Mouse (Mus musculus) heart, postnatal 0 days (tissue): ENCODE results near the gene Klf12. TPM values are rescaled to one million over a fixed set of nuclear protein-coding genes. Genes with fewer than 3 reads are reported as not detected.

ENCODE experiments used
- ATAC-seq: fragments of 200-750 bp; cut with Nextera tagmentation; 2 replicates; pipeline ENCODE4 v1.8.0; 2017; ENCODE audit warnings: low read depth, moderate number of reproducible peaks, moderate library complexity; ENCODE audit not compliant: insufficient read depth
- DNase-seq: peaks from one replicate; pipeline ENCODE4 v3.0.0-alpha.2; 2016; ENCODE audit warnings: low spot score
- H3K27ac ChIP-seq: fragments of 300-500 bp; sonication (generic); 2 replicates; pipeline ENCODE4 v1.5.1; 2014; ENCODE audit warnings: low read depth, mild to moderate bottlenecking
- H3K27me3 ChIP-seq: fragments of 300-500 bp; sonication (generic); 2 replicates; pipeline ENCODE4 v1.6.1; 2014; ENCODE audit warnings: low read length, mixed read lengths; ENCODE audit not compliant: control insufficient read depth, insufficient read depth
- H3K36me3 ChIP-seq: fragments of 300-500 bp; sonication (generic); replicated peaks from 2 replicates; pipeline ENCODE4 v1.6.1; 2014; ENCODE audit warnings: low read length, mixed read lengths; ENCODE audit not compliant: control insufficient read depth, insufficient read depth
- H3K4me1 ChIP-seq: fragments of 300-500 bp; sonication (generic); 2 replicates; pipeline ENCODE4 v1.6.1; 2014; ENCODE audit warnings: antibody characterized with exemption; ENCODE audit not compliant: control insufficient read depth, insufficient read depth
- H3K4me2 ChIP-seq: fragments of 300-500 bp; sonication (generic); 2 replicates; pipeline ENCODE4 v1.6.1; 2014; ENCODE audit warnings: low read depth, mild to moderate bottlenecking, low read length, moderate library complexity
- H3K4me3 ChIP-seq: fragments of 300-500 bp; sonication (generic); 2 replicates; pipeline ENCODE4 v1.5.1; 2014; ENCODE audit warnings: low read depth, low read length
- H3K9ac ChIP-seq: fragments of 300-500 bp; sonication (generic); replicated peaks from 2 replicates; pipeline ENCODE4 v1.6.1; 2014; ENCODE audit warnings: low read depth, low read length, mixed read lengths
- H3K9me3 ChIP-seq: fragments of 300-500 bp; sonication (generic); replicated peaks from 2 replicates; pipeline ENCODE4 v1.6.1; 2016; ENCODE audit warnings: low read length; ENCODE audit not compliant: control insufficient read depth
- CTCF ChIP-seq: IDR thresholded peaks from 2 replicates; pipeline ENCODE4 v1.5.1; 2016; ENCODE audit warnings: antibody characterized with exemption, control low read depth, low read depth
- EP300 ChIP-seq: IDR thresholded peaks from 2 replicates; pipeline ENCODE4 v1.6.1; 2016; ENCODE audit warnings: antibody characterized with exemption, low read depth
- WGBS: fragments of 180-500 bp; shearing (Covaris S2); extraction: QIAGEN DNeasy Blood & Tissue Kit; methylation state at CpG from one replicate; pipeline ENCODE4 v1.1.7; 2014; 5-methylcytosine and 5-hydroxymethylcytosine counted together
- polyA plus RNA-seq: library from polyadenylated mRNA; unstranded; fragments of >200 nt; fragmentation: Nextera tagmentation; extraction: Ambion mirVana; gene quantifications from 2 replicates; pipeline ENCODE4 v1.2.1, GENCODE M21; 2015
- total RNA-seq: library from RNA; depleted of rRNA; stranded (reverse); fragments of >200 nt; gene quantifications from 2 replicates; pipeline ENCODE4 v1.2.3, GENCODE M21; 2014; ENCODE audit warnings: low replicate concordance

Gene Klf12
- total and polyA plus RNA-seq, 2 experiments from 2014 or later, result 4.1 to 26.3 TPM

- Histone ChIP-seq H3K27ac (peak overlapping the region; percentile 73), H3K9ac (peak overlapping the region; percentile 51), H3K4me1 (peaks cover 7% of the 10 kb centered on the region; the same call in 1 of the 2 replicates), H3K4me3 (peak overlapping the region; percentile 66), H3K27me3 (no peaks in the 10 kb centered on the region), H3K4me2 (peak overlapping the region; percentile 94), H3K9me3 (no peaks in the 10 kb centered on the region), H3K36me3 (no peaks in the 10 kb centered on the region)
- DNase-seq (peak; percentile 43), ATAC-seq (peak; percentile 51)
- TF ChIP-seq EP300 (no peak), CTCF (no peak)
- WGBS, result under 1% methylated on average over 59 of the region's 60 CpGs
Measured at GRCm38 (mm10) chr14:100285656-100286585, 1.4 kb upstream of the Klf12 start.

- Histone ChIP-seq H3K27me3 (no peaks in the 10 kb centered on the region), H3K9ac (peak overlapping the region; percentile 54), H3K27ac (peak overlapping the region; percentile 73), H3K36me3 (no peaks in the 10 kb centered on the region), H3K9me3 (no peaks in the 10 kb centered on the region), H3K4me1 (peaks cover 7% of the 10 kb centered on the region; the same call in 1 of the 2 replicates), H3K4me3 (peak overlapping the region; percentile 66), H3K4me2 (peak overlapping the region; percentile 94)
- WGBS, result 0% methylated on average over 40 of the region's 48 CpGs
- ATAC-seq (peak; percentile 87), DNase-seq (peak; percentile 84)
- TF ChIP-seq EP300 (no peak), CTCF (no peak)
Measured at GRCm38 (mm10) chr14:100284861-100285655, 579 bp upstream of the Klf12 start.

- H3K9ac ChIP-seq, result peak overlapping the region; percentile 54
- H3K27ac ChIP-seq, result peak overlapping the region; percentile 73
- peak overlapping the region; percentile 66 for H3K4me3 ChIP-seq
- H3K4me2 ChIP-seq, result peak overlapping the region; percentile 94
- peak; percentile 41 for DNase-seq
- no peaks in the 10 kb centered on the region for H3K27me3 ChIP-seq
- WGBS, result under 1% methylated on average over 27 of the region's 27 CpGs
- TF ChIP-seq EP300 (no peak), CTCF (no peak)
- ATAC-seq, result no peak
- no peaks in the 10 kb centered on the region for H3K9me3 ChIP-seq
- no peaks in the 10 kb centered on the region for H3K36me3 ChIP-seq
- peaks cover 7% of the 10 kb centered on the region; the same call in 1 of the 2 replicates for H3K4me1 ChIP-seq
Measured at GRCm38 (mm10) chr14:100283411-100284118, 914 bp downstream of the Klf12 start.

DNA sequence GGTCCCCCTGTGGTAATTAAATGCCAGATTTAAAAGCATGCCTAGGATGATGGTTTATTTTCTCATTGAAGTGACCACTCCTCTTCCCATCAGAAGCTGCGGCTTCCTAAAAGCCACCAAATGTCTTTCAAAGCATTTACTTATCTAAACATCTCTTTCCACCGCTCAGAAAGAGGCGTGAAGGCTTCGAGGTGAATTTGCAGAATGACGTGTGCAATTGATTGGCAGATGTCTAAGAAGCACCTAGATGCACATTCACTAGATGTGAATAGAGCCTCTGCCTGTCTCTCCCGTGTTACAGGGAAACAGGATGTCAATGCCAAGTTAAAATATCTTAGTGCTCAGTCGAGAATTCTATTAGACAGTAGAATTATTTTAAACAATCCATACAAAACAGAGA lies 1.8 kb downstream of the Klf12 start:
- TF ChIP-seq CTCF (no peak), EP300 (no peak)
- Histone ChIP-seq H3K4me1 (peaks cover 7% of the 10 kb centered on the region; the same call in 1 of the 2 replicates), H3K4me2 (peak overlapping the region; percentile 94; the same call in 1 of the 2 replicates), H3K4me3 (peak overlapping the region; percentile 66), H3K27me3 (no peaks in the 10 kb centered on the region), H3K9me3 (no peaks in the 10 kb centered on the region), H3K36me3 (no peaks in the 10 kb centered on the region), H3K27ac (no peak overlapping the region; the same call in 1 of the 2 replicates), H3K9ac (no peak overlapping the region)
- no peak for ATAC-seq
- no peak for DNase-seq
- 17% methylated on average over 7 of the region's 7 CpGs for WGBS

DNA sequence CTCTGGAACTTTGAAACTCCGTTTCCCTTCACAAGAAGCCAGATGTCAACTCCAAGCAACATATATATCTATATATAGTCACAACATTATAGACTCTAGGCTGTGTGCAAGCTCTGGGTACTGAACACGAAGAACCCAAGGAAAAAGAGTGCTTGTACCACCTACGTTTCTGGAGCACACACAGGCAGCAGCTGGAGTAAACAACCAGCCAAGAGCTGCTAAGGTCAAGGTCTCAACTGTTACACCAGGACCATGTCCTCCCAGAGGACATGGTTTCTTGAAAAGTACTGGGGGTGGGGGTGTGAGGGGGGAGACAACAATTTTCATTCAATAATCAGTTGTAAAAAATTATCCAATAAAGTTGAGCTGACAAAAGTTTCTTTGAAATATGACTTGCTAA lies 2.7 kb downstream of the Klf12 start:
- Histone ChIP-seq H3K9me3 (no peaks in the 10 kb centered on the region), H3K4me3 (no peak overlapping the region), H3K27ac (no peak overlapping the region), H3K27me3 (no peaks in the 10 kb centered on the region), H3K4me2 (no peak overlapping the region), H3K36me3 (no peaks in the 10 kb centered on the region), H3K9ac (no peak overlapping the region), H3K4me1 (peaks cover 6% of the 10 kb centered on the region; the same call in 1 of the 2 replicates)
- TF ChIP-seq EP300, result no peak
- no peak for TF ChIP-seq CTCF
- no peak for DNase-seq
- WGBS, result 47% methylated on average over 3 of the region's 3 CpGs
- no peak for ATAC-seq
